ENCODE assay signal across 15 mouse cellular contexts in genomic region chr11:60265271-60265985, GRCm38 (mm10). TPM values are rescaled to one million over a fixed set of nuclear protein-coding genes. Genes with fewer than 3 reads are reported as not detected.
DNase-seq lines count a peak whose midpoint lies in the region; ATAC-seq lines count a peak whose summit lies in the region.
"Had no signal": no experiment of that assay in that cellular context is flagged by ENCODE, and none has a peak within 500 bp of the region (broad histone marks: within the 10 kb centered on the region; RNA-seq: fewer than 3 reads in every experiment).

No protein-coding gene starts in this region.

- peak; percentile 6; the same call in 1 of the 2 replicates for ATAC-seq in hindbrain, embryonic 16.5 days
- ATAC-seq in hindbrain, embryonic 11.5 days (ENCODE audit: low FRiP score): no peak
- ATAC-seq in megakaryocyte, adult 5-6 weeks (ENCODE audit: poor library complexity, severe bottlenecking): no peak

- no peaks in the 10 kb centered on the region for H3K27me3 ChIP-seq in hindbrain, embryonic 16.5 days (replicated peaks; ENCODE audit: control insufficient read depth, insufficient read depth, low read length)
- H3K27me3 ChIP-seq in hindbrain, embryonic 11.5 days (ENCODE audit: control insufficient read depth, insufficient read depth, low read length): no peaks in the 10 kb centered on the region
- no peaks in the 10 kb centered on the region for H3K27me3 ChIP-seq in megakaryocyte, embryonic 14.5 days (replicated peaks)
- H3K27me3 ChIP-seq: embryonic facial prominence, embryonic 15.5 days; forebrain, embryonic 13.5 days; heart, embryonic 13.5 days; hindbrain, embryonic 12.5 days; liver, embryonic 15.5 days had no signal

- peaks cover 4% of the 10 kb centered on the region for H3K36me3 ChIP-seq in hindbrain, embryonic 16.5 days (ENCODE audit: control insufficient read depth, insufficient read depth, low read length)
- no peaks in the 10 kb centered on the region for H3K36me3 ChIP-seq in hindbrain, embryonic 11.5 days (ENCODE audit: control insufficient read depth, insufficient read depth, low read length)
- H3K36me3 ChIP-seq in megakaryocyte, embryonic 14.5 days (replicated peaks; ENCODE audit: low read length): peaks cover 64% of the 10 kb centered on the region
- H3K36me3 ChIP-seq: liver, embryonic 15.5 days had no signal

- H3K27ac ChIP-seq in hindbrain, embryonic 16.5 days (ENCODE audit: low read depth, low read length): no peak overlapping the region
- no peak overlapping the region for H3K27ac ChIP-seq in hindbrain, embryonic 11.5 days (ENCODE audit: low read depth, low read length)
- H3K27ac ChIP-seq: embryonic facial prominence, embryonic 15.5 days; forebrain, embryonic 13.5 days; heart, embryonic 13.5 days; hindbrain, embryonic 12.5 days had no signal

- no peak overlapping the region for H3K9ac ChIP-seq in hindbrain, embryonic 16.5 days (ENCODE audit: low read depth, low read length)
- no peak overlapping the region for H3K9ac ChIP-seq in hindbrain, embryonic 11.5 days (ENCODE audit: low read depth, low read length)
- H3K9ac ChIP-seq: embryonic facial prominence, embryonic 15.5 days; forebrain, embryonic 13.5 days; heart, embryonic 13.5 days; hindbrain, embryonic 12.5 days; liver, embryonic 15.5 days had no signal

- H3K4me2 ChIP-seq in hindbrain, embryonic 16.5 days (ENCODE audit: low read length): no peak overlapping the region
- no peak overlapping the region for H3K4me2 ChIP-seq in hindbrain, embryonic 11.5 days (replicated peaks; ENCODE audit: low read depth, low read length)
- H3K4me2 ChIP-seq: embryonic facial prominence, embryonic 15.5 days; forebrain, embryonic 13.5 days; heart, embryonic 13.5 days; hindbrain, embryonic 12.5 days; liver, embryonic 15.5 days had no signal

- no peak overlapping the region for H3K4me3 ChIP-seq in hindbrain, embryonic 16.5 days (ENCODE audit: low read length)
- no peak overlapping the region for H3K4me3 ChIP-seq in hindbrain, embryonic 11.5 days (ENCODE audit: low read depth, low read length)
- H3K4me3 ChIP-seq in megakaryocyte, embryonic 14.5 days (replicated peaks): peak overlapping the region; percentile 12
- H3K4me3 ChIP-seq: embryonic facial prominence, embryonic 15.5 days; forebrain, embryonic 13.5 days; heart, embryonic 13.5 days; hindbrain, embryonic 12.5 days; liver, embryonic 15.5 days had no signal

- peaks cover 4% of the 10 kb centered on the region; the same call in 1 of the 2 replicates for H3K4me1 ChIP-seq in hindbrain, embryonic 16.5 days (ENCODE audit: control insufficient read depth, insufficient read depth, low read depth, low read length)
- H3K4me1 ChIP-seq in hindbrain, embryonic 11.5 days (replicated peaks; ENCODE audit: control insufficient read depth, insufficient read depth, low read length): no peaks in the 10 kb centered on the region
- H3K4me1 ChIP-seq in megakaryocyte, embryonic 14.5 days: peaks cover 93% of the 10 kb centered on the region
- H3K4me1 ChIP-seq: heart, embryonic 13.5 days had no signal

- no peaks in the 10 kb centered on the region for H3K9me3 ChIP-seq in hindbrain, embryonic 16.5 days (ENCODE audit: control insufficient read depth, low read length)
- no peaks in the 10 kb centered on the region for H3K9me3 ChIP-seq in hindbrain, embryonic 11.5 days (ENCODE audit: control insufficient read depth, low read length)
- no peaks in the 10 kb centered on the region for H3K9me3 ChIP-seq in megakaryocyte, embryonic 14.5 days
- H3K9me3 ChIP-seq: embryonic facial prominence, embryonic 15.5 days; forebrain, embryonic 13.5 days; heart, embryonic 13.5 days; hindbrain, embryonic 12.5 days; liver, embryonic 15.5 days had no signal

- 81% methylated on average over 4 of the region's 4 CpGs for WGBS in hindbrain, embryonic 16.5 days
- WGBS in hindbrain, embryonic 11.5 days: 86% methylated on average over 4 of the region's 4 CpGs

- no peak for DNase-seq in hindbrain, embryonic 11.5 days (ENCODE audit: low spot score)
- peak; percentile 40 for DNase-seq in induced T-regulatory cell, adult 2 months (ENCODE audit: low read depth)
- DNase-seq in thymus, postnatal 36 days: peak; percentile 41 to 52
- DNase-seq in neural tube, embryonic 10.5 days (ENCODE audit: extremely low spot score, low spot score): no peak
- DNase-seq in adrenal gland, adult 18-20 months (ENCODE audit: low spot score in 2 of 2): no peak
- DNase-seq: gastrocnemius, postnatal 14 days; right cerebral cortex, postnatal 14 days had no signal

RNA-seq across cellular contexts. Expression of gene Srebf1, which starts 43.0 kb away (rescaled TPM):
- 42.5 and 44.8 TPM in 2 replicates for polyA plus RNA-seq in hindbrain, embryonic 16.5 days (2015; fragmentation: Nextera tagmentation; extraction: Ambion mirVana)
- 40.4 and 44.7 TPM in 2 replicates for polyA plus RNA-seq in hindbrain, embryonic 11.5 days (2014; fragmentation: Nextera tagmentation; extraction: Ambion mirVana)
- 138 and 188 TPM in 2 replicates for polyA plus RNA-seq in megakaryocyte, embryonic 14.5 days (2012; ENCODE audit: insufficient read depth, low replicate concordance)
- 27.5 and 37.3 TPM in 2 replicates for total RNA-seq in megakaryocyte, adult 5-6 weeks (2015)
- total RNA-seq in megakaryocyte, adult 5-6 weeks (2017): 27.6 and 43.3 TPM in 2 replicates
- 100 to 1,000 TPM; 141 to 185 TPM for total RNA-seq in adrenal gland, adult 18-20 months (2021)

Comparison
In these comparisons a context has a peak if more than half of its experiments do, and no peak if none do; other contexts are left out.
1. DNase-seq: peak in induced T-regulatory cell, adult 2 months (single experiment) and thymus, postnatal 36 days (2 of 2); none in hindbrain, embryonic 11.5 days (single experiment), neural tube, embryonic 10.5 days (single experiment) and adrenal gland, adult 18-20 months (0 of 2).